26 mouse cellular contexts compared by ENCODE assay signal in the genomic region with DNA sequence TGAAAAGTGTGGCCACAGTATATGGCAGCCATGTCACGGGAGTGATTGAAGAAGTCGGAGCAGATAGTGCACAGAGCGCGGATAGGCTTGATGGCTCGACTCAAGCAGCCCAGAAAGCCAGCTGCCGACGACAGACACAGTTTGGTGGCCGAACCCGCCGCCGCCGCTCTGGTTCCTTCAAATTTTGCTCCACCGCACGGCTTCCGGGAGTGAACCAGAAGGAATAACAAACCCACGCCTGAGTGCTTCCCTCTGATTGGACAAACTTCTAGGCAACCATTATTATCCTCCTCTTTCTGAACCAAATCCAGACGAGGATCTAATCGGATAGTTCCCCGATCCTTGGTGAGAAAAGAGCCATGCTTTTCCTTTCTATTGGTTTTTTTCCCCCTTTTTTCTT. TPM values are rescaled to one million over a fixed set of nuclear protein-coding genes. Genes with fewer than 3 reads are reported as not detected.
DNase-seq lines count a peak whose midpoint lies in the region; ATAC-seq and TF ChIP-seq lines count a peak whose summit lies in the region.
"Had no signal": no experiment of that assay in that cellular context is flagged by ENCODE, and none has a peak within 500 bp of the region (broad histone marks: within the 10 kb centered on the region; RNA-seq: fewer than 3 reads in every experiment).

No protein-coding gene starts in this region.

- peaks cover 26% of the 10 kb centered on the region for H3K27me3 ChIP-seq in E14TG2a.4 (ENCODE audit: insufficient read depth, low read length)
- peaks cover 13% of the 10 kb centered on the region for H3K27me3 ChIP-seq in hindbrain, embryonic 13.5 days
- H3K27me3 ChIP-seq: CH12.LX, Patski had no signal

- no peak overlapping the region for H3K27ac ChIP-seq in hindbrain, embryonic 13.5 days

- no peaks in the 10 kb centered on the region for H3K36me3 ChIP-seq in E14TG2a.4 (ENCODE audit: insufficient read depth, low read length)
- no peaks in the 10 kb centered on the region for H3K36me3 ChIP-seq in hindbrain, embryonic 13.5 days
- H3K36me3 ChIP-seq: G1E had no signal

- H3K9ac ChIP-seq in hindbrain, embryonic 13.5 days = no peak overlapping the region

- no peak for TF ChIP-seq CTCF in E14TG2a.4 (conservative IDR thresholded peaks at IDR 0.05; ENCODE audit: low read length)

- peaks cover 16% of the 10 kb centered on the region for H3K4me1 ChIP-seq in E14TG2a.4 (replicated peaks; ENCODE audit: low read depth, low read length)
- H3K4me1 ChIP-seq in hindbrain, embryonic 13.5 days (replicated peaks) = no peaks in the 10 kb centered on the region; the same call in 1 of the 2 replicates

- ATAC-seq in hindbrain, embryonic 13.5 days (ENCODE audit: low FRiP score) = no peak
- ATAC-seq: activated CD4-positive, CD25-positive, alpha-beta regulatory T cell, adult 4 months; CD4-positive, CD25-positive, alpha-beta regulatory T cell, adult 4 months; Patski had no signal

- DNase-seq in ES-CJ7 (ENCODE audit: low read depth, low spot score) (peak; percentile 21), R1 (ENCODE audit: low read depth, low spot score) (peak; percentile 73), ZHBTc4 (ENCODE audit: low read depth, low spot score) (peak; percentile 72)
- no peak for DNase-seq in kidney, adult 18-20 months
- DNase-seq in embryo, embryonic 10.5 days (ENCODE audit: low spot score) = no peak
- no peak for DNase-seq in layer of hippocampus, adult 9-11 months
- DNase-seq: adrenal gland, adult 2 months; adrenal gland, adult 8-10 months; adrenal gland, postnatal 10 days; adrenal gland, postnatal 14 days; adrenal gland, postnatal 25 days; adrenal gland, postnatal 36 days; B cell, adult 2 months; cerebellum, adult 11 months; cerebellum, adult 11-12 months; cerebellum, adult 18-20 months; cerebellum, adult 2 months; cerebellum, adult 8-10 months; cerebellum, adult 9-10 months had no signal

- peaks cover 7% of the 10 kb centered on the region for H3K9me3 ChIP-seq in E14TG2a.4 (ENCODE audit: low read length)
- no peaks in the 10 kb centered on the region for H3K9me3 ChIP-seq in hindbrain, embryonic 13.5 days

- peak overlapping the region; percentile 39 for H3K4me3 ChIP-seq in E14TG2a.4 (replicated peaks; ENCODE audit: low read length)
- H3K4me3 ChIP-seq in hindbrain, embryonic 13.5 days = no peak overlapping the region

- 91% methylated on average over 19 of the region's 19 CpGs for WGBS in hindbrain, embryonic 13.5 days

- no peak overlapping the region for H3K4me2 ChIP-seq in hindbrain, embryonic 13.5 days

RNA-seq across cellular contexts. Expression of a gene that starts 3.9 kb away (rescaled TPM):
- polyA plus RNA-seq in hindbrain, embryonic 13.5 days (2015; fragmentation: Nextera tagmentation; extraction: Ambion mirVana) = 5.7 and 5.8 TPM in 2 replicates
- polyA plus RNA-seq: activated CD4-positive, CD25-positive, alpha-beta regulatory T cell, adult 4 months; G1E had no signal

Comparison
In these comparisons a context has a peak if more than half of its experiments do, and no peak if none do; other contexts are left out.
1. DNase-seq: peak in ES-CJ7 (single experiment), R1 (single experiment) and ZHBTc4 (single experiment); none in kidney, adult 18-20 months (single experiment), embryo, embryonic 10.5 days (single experiment) and layer of hippocampus, adult 9-11 months (single experiment).